Mouse (Mus musculus): ENCODE measurements around the gene Alg5. TPM values are rescaled to one million over a fixed set of nuclear protein-coding genes. Genes with fewer than 3 reads are reported as not detected.

Gene Alg5
- polyA plus RNA-seq, 1 experiment from 2014 or later: 66.3 TPM

DNA sequence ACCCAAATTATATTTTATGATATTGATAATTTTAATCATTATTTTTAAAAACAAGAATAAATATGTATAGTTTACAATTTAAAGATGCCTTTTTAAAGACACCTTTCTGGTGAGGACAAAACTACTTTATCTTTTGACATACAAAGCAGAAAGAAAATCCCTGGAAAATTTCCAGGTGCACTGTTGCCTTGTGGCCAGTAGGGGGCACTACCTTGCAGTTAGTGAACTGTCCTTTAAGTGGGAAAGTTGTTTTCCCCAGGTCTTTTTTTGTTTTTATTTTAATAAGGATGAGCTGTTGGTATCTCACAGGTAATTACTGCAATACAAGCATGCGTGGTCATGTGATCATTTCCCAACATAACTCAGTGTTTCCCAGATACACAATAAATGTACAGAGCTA is 60.5 kb downstream of the Alg5 start:
- WGBS: 94% methylated on average over 1 of the region's 1 CpGs
- no peak for DNase-seq (ENCODE audit: low spot score)
- H3K4me3 ChIP-seq (ENCODE audit: low read depth, low read length): no peak overlapping the region

GRCm38 (mm10) chr3:54797211-54797610 is 61.9 kb downstream of the Alg5 start:
- H3K9ac ChIP-seq (ENCODE audit: low read depth, low read length): no peak overlapping the region
- ATAC-seq (ENCODE audit: low read depth) (no peak; the same call in 1 of the 2 replicates), DNase-seq (ENCODE audit: low spot score) (peak; percentile 56)
- no peaks in the 10 kb centered on the region for H3K4me1 ChIP-seq (ENCODE audit: control insufficient read depth, insufficient read depth, low read length)
- H3K36me3 ChIP-seq (ENCODE audit: control insufficient read depth, insufficient read depth, low read length): peaks cover 22% of the 10 kb centered on the region; the same call in 1 of the 2 replicates
- H3K4me2 ChIP-seq (ENCODE audit: low read depth, low read length): no peak overlapping the region
- H3K9me3 ChIP-seq (ENCODE audit: control insufficient read depth, low read length): peaks cover 14% of the 10 kb centered on the region
- no peak overlapping the region for H3K4me3 ChIP-seq (ENCODE audit: low read depth, low read length)
- H3K27ac ChIP-seq (replicated peaks; ENCODE audit: low read depth, low read length): no peak overlapping the region
- WGBS: 41% methylated on average over 16 of the region's 16 CpGs
- no peaks in the 10 kb centered on the region for H3K27me3 ChIP-seq (replicated peaks; ENCODE audit: control insufficient read depth, insufficient read depth, low read length)

More for the DNA sequence above, 60.5 kb downstream of the Alg5 start:
- H3K4me2 ChIP-seq (ENCODE audit: low read depth, low read length): no peak overlapping the region
- peaks cover 14% of the 10 kb centered on the region for H3K9me3 ChIP-seq (ENCODE audit: control insufficient read depth, low read length)
- H3K27me3 ChIP-seq (replicated peaks; ENCODE audit: control insufficient read depth, insufficient read depth, low read length): no peaks in the 10 kb centered on the region
- no peak overlapping the region for H3K27ac ChIP-seq (replicated peaks; ENCODE audit: low read depth, low read length)
- H3K36me3 ChIP-seq (ENCODE audit: control insufficient read depth, insufficient read depth, low read length): peaks cover 22% of the 10 kb centered on the region; the same call in 1 of the 2 replicates
- ATAC-seq (ENCODE audit: low read depth): no peak
- no peaks in the 10 kb centered on the region for H3K4me1 ChIP-seq (ENCODE audit: control insufficient read depth, insufficient read depth, low read length)
- no peak overlapping the region for H3K9ac ChIP-seq (ENCODE audit: low read depth, low read length)

Other genes starting within 250 kb of the Alg5 start
- gene Supt20, start 42.7 kb upstream of the Alg5 start, polyA plus RNA-seq (2014; fragmentation: Nextera tagmentation; extraction: Ambion mirVana): 91.3 and 101 TPM in 2 replicates
- 0.57 TPM in 1 of 2 replicates, not detected in the other for gene Gm21958, start 21.2 kb upstream of the Alg5 start, polyA plus RNA-seq (2014; fragmentation: Nextera tagmentation; extraction: Ambion mirVana)
- gene Exosc8, start 146 bp upstream of the Alg5 start, polyA plus RNA-seq (2014; fragmentation: Nextera tagmentation; extraction: Ambion mirVana): 112 and 113 TPM in 2 replicates
- 2.0 and 2.1 TPM in 2 replicates for gene Smad9, start 20.0 kb downstream of the Alg5 start, polyA plus RNA-seq (2014; fragmentation: Nextera tagmentation; extraction: Ambion mirVana)
- 37.6 and 43.0 TPM in 2 replicates for gene Rfxap, start 72.3 kb downstream of the Alg5 start, polyA plus RNA-seq (2014; fragmentation: Nextera tagmentation; extraction: Ambion mirVana)
- 0.21 and 0.52 TPM in 2 replicates for gene Sertm1, start 180.3 kb downstream of the Alg5 start, polyA plus RNA-seq (2014; fragmentation: Nextera tagmentation; extraction: Ambion mirVana)